Mouse (Mus musculus) lung, postnatal 0 days (tissue): ENCODE data around the gene Ptgis. TPM values are rescaled to one million over a fixed set of nuclear protein-coding genes. Genes with fewer than 3 reads are reported as not detected.

Experiments used
- ATAC-seq: fragments of 200-750 bp; cut with Nextera tagmentation; 2 replicates; pipeline ENCODE4 v1.8.0; 2017; ENCODE audit warnings: moderate library complexity
- DNase-seq: peaks from one replicate; pipeline ENCODE4 v3.0.0-alpha.2; 2016; ENCODE audit warnings: low spot score
- H3K27ac ChIP-seq: fragments of 300-500 bp; sonication (generic); 2 replicates; pipeline ENCODE4 v1.5.1; 2014; ENCODE audit warnings: antibody characterized with exemption, mild to moderate bottlenecking, low read length, mixed read lengths
- H3K27me3 ChIP-seq: fragments of 300-500 bp; sonication (generic); replicated peaks from 2 replicates; pipeline ENCODE4 v1.6.1; 2014; ENCODE audit warnings: low read length, mixed read lengths; ENCODE audit not compliant: insufficient read depth
- H3K36me3 ChIP-seq: fragments of 300-500 bp; sonication (generic); 2 replicates; pipeline ENCODE4 v1.6.1; 2014; ENCODE audit warnings: low read length, mixed read lengths; ENCODE audit not compliant: insufficient read depth
- H3K4me1 ChIP-seq: fragments of 300-500 bp; sonication (generic); 2 replicates; pipeline ENCODE4 v1.6.1; 2014; ENCODE audit warnings: antibody characterized with exemption, low read depth, low read length, mixed read lengths; ENCODE audit not compliant: insufficient read depth
- H3K4me2 ChIP-seq: fragments of 300-500 bp; sonication (generic); replicated peaks from 2 replicates; pipeline ENCODE4 v1.6.1; 2014; ENCODE audit warnings: low read depth, mild to moderate bottlenecking, low read length, moderate library complexity, mixed read lengths
- H3K4me3 ChIP-seq: fragments of 300-500 bp; sonication (generic); 2 replicates; pipeline ENCODE4 v1.5.1; 2014; ENCODE audit warnings: low read depth, low read length
- H3K9ac ChIP-seq: fragments of 300-500 bp; sonication (generic); replicated peaks from 2 replicates; pipeline ENCODE4 v1.6.1; 2014; ENCODE audit warnings: low read depth, mild to moderate bottlenecking
- H3K9me3 ChIP-seq: fragments of 300-500 bp; sonication (generic); 2 replicates; pipeline ENCODE4 v1.6.1; 2016; ENCODE audit warnings: low read length, mixed read lengths
- CTCF ChIP-seq: IDR thresholded peaks from 2 replicates; pipeline ENCODE4 v1.5.1; 2016; ENCODE audit warnings: antibody characterized with exemption, mild to moderate bottlenecking
- EP300 ChIP-seq: IDR thresholded peaks from 2 replicates; pipeline ENCODE4 v1.6.1; 2016; ENCODE audit warnings: antibody characterized with exemption, mild to moderate bottlenecking, control low read depth
- WGBS: fragments of 180-500 bp; shearing (Covaris S2); extraction: QIAGEN DNeasy Blood & Tissue Kit; methylation state at CpG from one replicate; pipeline ENCODE4 v1.1.7; 2014; 5-methylcytosine and 5-hydroxymethylcytosine counted together
- polyA plus RNA-seq: library from polyadenylated mRNA; unstranded; fragments of >200 nt; fragmentation: Nextera tagmentation; extraction: Ambion mirVana; gene quantifications from 2 replicates; pipeline ENCODE4 v1.2.1, GENCODE M21; 2015

The Ptgis gene
- polyA plus RNA-seq, 1 experiment from 2014 or later, result 37.9 TPM

- H3K9ac ChIP-seq, result no peak overlapping the region
- peak; percentile 49 for DNase-seq
These were observed 25.4 kb upstream of the Ptgis start for GRCm38 (mm10) chr2:167265806-167266205.

GRCm38 (mm10) chr2:167265021-167265420, 24.6 kb upstream of the Ptgis start:
- Histone ChIP-seq H3K4me3 (no peak overlapping the region), H3K36me3 (no peaks in the 10 kb centered on the region), H3K27ac (no peak overlapping the region), H3K4me2 (no peak overlapping the region), H3K4me1 (peaks cover 6% of the 10 kb centered on the region; the same call in 1 of the 2 replicates), H3K9me3 (no peaks in the 10 kb centered on the region), H3K9ac (no peak overlapping the region), H3K27me3 (no peaks in the 10 kb centered on the region)
- 91% methylated on average over 2 of the region's 2 CpGs for WGBS
- TF ChIP-seq CTCF (no peak), EP300 (no peak)
- ATAC-seq (no peak), DNase-seq (no peak)

More at GRCm38 (mm10) chr2:167265806-167266205, 25.4 kb upstream of the Ptgis start:
- Histone ChIP-seq H3K4me2 (no peak overlapping the region), H3K27ac (no peak overlapping the region), H3K27me3 (no peaks in the 10 kb centered on the region), H3K4me3 (no peak overlapping the region), H3K36me3 (no peaks in the 10 kb centered on the region), H3K4me1 (peaks cover 6% of the 10 kb centered on the region; the same call in 1 of the 2 replicates), H3K9me3 (no peaks in the 10 kb centered on the region)
- WGBS, result 39% methylated on average over 4 of the region's 5 CpGs
- peak; percentile 9; the same call in 1 of the 2 replicates for TF ChIP-seq EP300
- TF ChIP-seq CTCF, result no peak
- 0 out of 2 replicates have a peak, but pooled peaks have one; percentile 14 for ATAC-seq

- H3K9ac ChIP-seq, result no peak overlapping the region
- 74% methylated on average over 11 of the region's 11 CpGs for WGBS
These were observed 23.5 kb upstream of the Ptgis start for GRCm38 (mm10) chr2:167263931-167264330.

GRCm38 (mm10) chr2:167263040-167263810, 22.8 kb upstream of the Ptgis start:
- ATAC-seq, result peak; percentile 42
- no peak overlapping the region for H3K27ac ChIP-seq

More at GRCm38 (mm10) chr2:167263931-167264330, 23.5 kb upstream of the Ptgis start:
- no peak overlapping the region for H3K4me3 ChIP-seq
- no peak for TF ChIP-seq CTCF
- no peak for TF ChIP-seq EP300
- H3K9me3 ChIP-seq, result no peaks in the 10 kb centered on the region
- H3K4me2 ChIP-seq, result no peak overlapping the region
- no peaks in the 10 kb centered on the region for H3K27me3 ChIP-seq
- DNase-seq, result no peak
- ATAC-seq, result no peak
- H3K36me3 ChIP-seq, result no peaks in the 10 kb centered on the region
- H3K4me1 ChIP-seq, result peaks cover 6% of the 10 kb centered on the region; the same call in 1 of the 2 replicates
- H3K27ac ChIP-seq, result no peak overlapping the region

GRCm38 (mm10) chr2:167262433-167262832, 22.0 kb upstream of the Ptgis start:
- Histone ChIP-seq H3K36me3 (no peaks in the 10 kb centered on the region), H3K4me1 (peaks cover 6% of the 10 kb centered on the region; the same call in 1 of the 2 replicates), H3K27me3 (no peaks in the 10 kb centered on the region), H3K4me3 (no peak overlapping the region), H3K4me2 (no peak overlapping the region), H3K9me3 (no peaks in the 10 kb centered on the region), H3K27ac (no peak overlapping the region), H3K9ac (no peak overlapping the region)
- TF ChIP-seq EP300, result no peak
- TF ChIP-seq CTCF, result no peak
- ATAC-seq (no peak), DNase-seq (no peak)
- WGBS, result 77% methylated on average over 10 of the region's 10 CpGs

More at GRCm38 (mm10) chr2:167263040-167263810, 22.8 kb upstream of the Ptgis start:
- Histone ChIP-seq H3K4me2 (no peak overlapping the region), H3K9me3 (no peaks in the 10 kb centered on the region), H3K27me3 (no peaks in the 10 kb centered on the region), H3K4me3 (no peak overlapping the region), H3K4me1 (peaks cover 6% of the 10 kb centered on the region; the same call in 1 of the 2 replicates), H3K9ac (no peak overlapping the region), H3K36me3 (no peaks in the 10 kb centered on the region)
- TF ChIP-seq EP300, result no peak
- no peak for TF ChIP-seq CTCF
- 84% methylated on average over 8 of the region's 8 CpGs for WGBS
- peak; percentile 54 for DNase-seq

- TF ChIP-seq CTCF (no peak), EP300 (no peak)
- peak; percentile 79 for ATAC-seq
- H3K27ac ChIP-seq, result peak overlapping the region; percentile 66
- peaks cover 6% of the 10 kb centered on the region; the same call in 1 of the 2 replicates for H3K4me1 ChIP-seq
- H3K9ac ChIP-seq, result no peak overlapping the region
- no peaks in the 10 kb centered on the region for H3K9me3 ChIP-seq
- no peak overlapping the region for H3K4me2 ChIP-seq
- H3K4me3 ChIP-seq, result no peak overlapping the region
- H3K27me3 ChIP-seq, result no peaks in the 10 kb centered on the region
- no peaks in the 10 kb centered on the region for H3K36me3 ChIP-seq
- peak; percentile 65 for DNase-seq
- 45% methylated on average over 4 of the region's 4 CpGs for WGBS
These were observed 20.7 kb upstream of the Ptgis start for GRCm38 (mm10) chr2:167261106-167261505.
